Mouse (Mus musculus): Measurements from ENCODE around the gene Rybp. TPM values are rescaled to one million over a fixed set of nuclear protein-coding genes. Genes with fewer than 3 reads are reported as not detected.

Gene Rybp
- polyA plus RNA-seq, 1 experiment from 2014 or later: 15.3 TPM

DNA sequence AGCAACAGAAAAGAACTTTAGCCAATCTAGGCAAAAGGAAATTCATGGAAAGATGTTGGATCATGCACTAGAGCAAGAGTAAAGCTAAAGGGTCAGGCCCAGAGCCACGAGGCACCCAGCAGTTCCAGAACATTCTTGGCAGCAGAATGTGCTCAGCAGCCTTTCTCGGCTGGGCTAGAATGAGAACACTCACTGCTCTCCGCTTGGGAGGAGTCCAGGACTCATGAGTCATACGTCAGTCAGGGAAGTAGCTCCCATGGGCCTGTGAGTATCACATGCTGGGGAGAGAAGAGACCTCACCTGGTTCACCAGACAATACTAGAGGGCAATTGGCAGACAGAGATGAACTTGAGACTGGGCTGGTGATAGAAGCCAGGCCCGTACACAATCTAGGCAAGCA is 39.8 kb upstream of the Rybp start:
- H3K9ac ChIP-seq (ENCODE audit: low read depth, low read length): no peak overlapping the region
- H3K4me1 ChIP-seq (ENCODE audit: control insufficient read depth, insufficient read depth, low read length): no peaks in the 10 kb centered on the region
- no peaks in the 10 kb centered on the region for H3K36me3 ChIP-seq (ENCODE audit: control insufficient read depth, insufficient read depth, low read length)
- no peaks in the 10 kb centered on the region for H3K9me3 ChIP-seq (ENCODE audit: control insufficient read depth, low read length)
- H3K4me2 ChIP-seq (ENCODE audit: low read depth, low read length): no peak overlapping the region
- H3K27me3 ChIP-seq (replicated peaks; ENCODE audit: control insufficient read depth, insufficient read depth, low read length): no peaks in the 10 kb centered on the region
- no peak; the same call in 1 of the 2 replicates for ATAC-seq (ENCODE audit: low read depth)
- DNase-seq (ENCODE audit: low spot score): peak; percentile 87
- WGBS: 59% methylated on average over 5 of the region's 5 CpGs
- H3K4me3 ChIP-seq (ENCODE audit: low read depth, low read length): no peak overlapping the region
- H3K27ac ChIP-seq (replicated peaks; ENCODE audit: low read depth, low read length): no peak overlapping the region

DNA sequence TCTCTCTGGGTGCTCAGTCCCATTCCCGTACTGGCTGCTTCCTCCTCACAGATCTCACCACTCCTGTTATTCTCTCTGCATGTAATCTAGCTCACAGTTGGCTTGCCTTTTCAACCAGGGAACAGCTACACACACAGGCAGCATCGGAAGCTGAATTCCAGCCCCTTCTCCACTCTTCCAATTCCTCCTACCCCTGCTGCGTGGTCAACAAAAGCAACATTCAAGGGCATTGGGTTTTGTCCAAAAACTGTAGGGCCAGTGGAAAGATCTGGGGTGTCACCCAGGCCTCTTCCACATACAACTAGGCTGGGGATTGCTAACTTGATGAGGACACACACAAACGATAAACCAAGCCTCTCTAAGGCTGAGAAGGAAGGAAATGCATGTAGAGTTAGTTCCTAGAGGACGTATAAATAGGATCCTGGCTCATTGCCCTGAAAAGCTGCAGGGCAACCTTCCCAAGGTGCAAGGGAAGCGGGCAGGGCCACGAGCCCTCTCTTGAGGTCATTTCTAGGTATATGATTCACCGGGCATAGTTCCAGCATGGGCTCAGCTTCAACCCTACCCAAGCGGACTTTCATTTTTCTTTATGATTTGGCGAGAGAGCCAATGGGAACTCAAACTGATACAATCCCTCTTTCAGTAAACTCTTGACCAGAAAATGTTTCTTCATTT is 36.6 kb upstream of the Rybp start:
- 75% methylated on average over 10 of the region's 10 CpGs for WGBS
- H3K9me3 ChIP-seq (ENCODE audit: control insufficient read depth, low read length): no peaks in the 10 kb centered on the region
- ATAC-seq (ENCODE audit: low read depth): no peak
- no peak overlapping the region for H3K4me2 ChIP-seq (ENCODE audit: low read depth, low read length)
- no peak overlapping the region for H3K4me3 ChIP-seq (ENCODE audit: low read depth, low read length)
- H3K27ac ChIP-seq (replicated peaks; ENCODE audit: low read depth, low read length): no peak overlapping the region
- no peaks in the 10 kb centered on the region for H3K36me3 ChIP-seq (ENCODE audit: control insufficient read depth, insufficient read depth, low read length)
- DNase-seq (ENCODE audit: low spot score): no peak
- H3K27me3 ChIP-seq (replicated peaks; ENCODE audit: control insufficient read depth, insufficient read depth, low read length): no peaks in the 10 kb centered on the region
- no peak overlapping the region for H3K9ac ChIP-seq (ENCODE audit: low read depth, low read length)
- peaks cover 3% of the 10 kb centered on the region; the same call in 1 of the 2 replicates for H3K4me1 ChIP-seq (ENCODE audit: control insufficient read depth, insufficient read depth, low read length)

DNA sequence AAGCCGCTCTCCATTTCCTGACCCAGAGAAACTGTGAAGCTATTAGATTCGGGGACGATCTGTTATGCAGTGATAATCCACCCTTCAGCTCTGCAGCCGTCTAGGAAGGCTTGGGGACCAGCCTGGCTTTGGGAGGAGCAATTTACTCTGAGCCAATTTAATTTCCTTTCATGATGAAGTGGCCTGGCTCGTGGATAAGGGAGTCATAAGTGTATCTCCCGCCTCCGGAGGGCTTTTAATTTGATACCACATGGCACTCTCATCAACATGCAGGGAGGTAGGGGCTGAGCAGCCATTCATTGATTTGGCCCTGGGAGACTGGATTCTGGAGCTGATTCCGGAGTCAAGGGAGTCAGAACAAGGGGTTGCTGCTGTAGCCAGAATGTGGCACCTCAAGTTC is 35.3 kb upstream of the Rybp start:
- H3K4me3 ChIP-seq (ENCODE audit: low read depth, low read length): no peak overlapping the region
- ATAC-seq (ENCODE audit: low read depth) (no peak), DNase-seq (ENCODE audit: low spot score) (no peak)
- H3K36me3 ChIP-seq (ENCODE audit: control insufficient read depth, insufficient read depth, low read length): no peaks in the 10 kb centered on the region
- whole genome bisulfite sequencing: 44% methylated on average over 8 of the region's 8 CpGs
- no peaks in the 10 kb centered on the region for H3K9me3 ChIP-seq (ENCODE audit: control insufficient read depth, low read length)
- H3K9ac ChIP-seq (ENCODE audit: low read depth, low read length): no peak overlapping the region
- no peak overlapping the region for H3K27ac ChIP-seq (replicated peaks; ENCODE audit: low read depth, low read length)
- H3K27me3 ChIP-seq (replicated peaks; ENCODE audit: control insufficient read depth, insufficient read depth, low read length): no peaks in the 10 kb centered on the region
- no peak overlapping the region for H3K4me2 ChIP-seq (ENCODE audit: low read depth, low read length)
- peaks cover 3% of the 10 kb centered on the region; the same call in 1 of the 2 replicates for H3K4me1 ChIP-seq (ENCODE audit: control insufficient read depth, insufficient read depth, low read length)

DNA sequence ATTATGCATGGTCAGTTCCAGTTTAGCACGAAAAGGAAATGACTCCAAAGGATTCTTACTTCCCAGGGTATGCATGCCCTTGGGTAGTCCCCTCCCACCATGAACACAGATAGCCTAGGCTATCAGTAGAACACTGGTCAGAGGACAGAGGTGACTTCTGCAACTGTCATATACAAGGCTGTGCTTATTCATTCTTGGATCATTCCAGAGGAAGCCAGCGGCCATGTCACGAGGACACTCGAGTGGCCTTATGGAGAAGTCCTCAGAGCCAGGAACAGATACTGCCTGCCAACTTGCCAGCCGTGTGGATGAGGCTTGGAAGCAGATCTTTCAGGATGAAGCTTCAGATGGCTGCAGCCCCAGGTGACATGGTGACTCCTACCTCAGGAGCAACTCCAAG is 34.9 kb upstream of the Rybp start:
- Histone ChIP-seq H3K27ac (replicated peaks; ENCODE audit: low read depth, low read length) (no peak overlapping the region), H3K4me3 (ENCODE audit: low read depth, low read length) (no peak overlapping the region), H3K9ac (ENCODE audit: low read depth, low read length) (no peak overlapping the region), H3K4me2 (ENCODE audit: low read depth, low read length) (no peak overlapping the region), H3K9me3 (ENCODE audit: control insufficient read depth, low read length) (no peaks in the 10 kb centered on the region), H3K27me3 (replicated peaks; ENCODE audit: control insufficient read depth, insufficient read depth, low read length) (no peaks in the 10 kb centered on the region), H3K4me1 (ENCODE audit: control insufficient read depth, insufficient read depth, low read length) (peaks cover 3% of the 10 kb centered on the region; the same call in 1 of the 2 replicates), H3K36me3 (ENCODE audit: control insufficient read depth, insufficient read depth, low read length) (no peaks in the 10 kb centered on the region)
- WGBS: 76% methylated on average over 5 of the region's 5 CpGs
- ATAC-seq (ENCODE audit: low read depth) (no peak), DNase-seq (ENCODE audit: low spot score) (no peak)

DNA sequence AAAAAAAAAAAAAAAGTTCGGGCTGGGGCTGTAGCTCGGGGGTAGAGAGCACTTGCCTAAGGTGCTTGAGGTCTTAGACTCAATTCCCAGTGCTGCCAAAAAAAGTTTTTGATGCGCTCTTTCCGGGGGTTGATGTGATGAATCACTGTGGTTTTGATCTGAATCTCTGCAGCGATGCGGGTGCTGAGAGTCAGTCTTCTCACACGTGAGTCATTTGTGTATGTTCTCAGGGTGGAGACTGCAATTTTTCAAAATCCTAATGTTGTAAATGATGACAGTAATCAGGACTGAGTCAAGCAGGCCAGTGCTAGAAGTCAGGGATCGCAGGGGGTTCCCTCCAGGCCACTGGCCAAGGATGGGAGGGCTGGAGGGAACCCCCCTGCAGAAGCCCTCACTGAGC is 26.9 kb upstream of the Rybp start:
- H3K27ac ChIP-seq (replicated peaks; ENCODE audit: low read depth, low read length): no peak overlapping the region
- H3K9ac ChIP-seq (ENCODE audit: low read depth, low read length): no peak overlapping the region

DNA sequence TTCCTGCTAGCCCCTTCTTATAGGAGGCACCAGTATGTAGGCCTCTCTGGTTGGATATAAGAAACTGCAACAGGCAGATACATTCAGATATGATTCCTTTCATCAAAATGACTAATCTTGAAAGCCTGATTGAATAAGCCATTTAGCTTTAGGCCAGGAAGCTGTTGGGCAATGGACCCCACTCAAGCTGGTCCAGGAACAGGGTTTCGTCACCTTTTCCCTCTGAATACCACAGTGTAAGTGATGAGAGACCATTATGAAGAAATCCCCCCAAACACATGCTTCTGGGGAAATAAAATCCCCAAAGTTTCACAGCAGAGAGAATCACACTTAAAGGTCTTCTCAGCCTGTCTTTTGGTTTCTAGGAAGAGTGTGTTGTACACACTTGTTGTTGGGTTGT is 23.9 kb upstream of the Rybp start:
- Histone ChIP-seq H3K9me3 (ENCODE audit: control insufficient read depth, low read length) (no peaks in the 10 kb centered on the region), H3K36me3 (ENCODE audit: control insufficient read depth, insufficient read depth, low read length) (no peaks in the 10 kb centered on the region), H3K4me1 (ENCODE audit: control insufficient read depth, insufficient read depth, low read length) (no peaks in the 10 kb centered on the region), H3K27me3 (replicated peaks; ENCODE audit: control insufficient read depth, insufficient read depth, low read length) (no peaks in the 10 kb centered on the region), H3K4me2 (ENCODE audit: low read depth, low read length) (no peak overlapping the region), H3K27ac (replicated peaks; ENCODE audit: low read depth, low read length) (no peak overlapping the region), H3K4me3 (ENCODE audit: low read depth, low read length) (no peak overlapping the region), H3K9ac (ENCODE audit: low read depth, low read length) (no peak overlapping the region)
- WGBS: 73% methylated on average over 1 of the region's 1 CpGs
- no peak for DNase-seq (ENCODE audit: low spot score)
- ATAC-seq (ENCODE audit: low read depth): no peak

More for the DNA sequence above, 26.9 kb upstream of the Rybp start:
- no peak for DNase-seq (ENCODE audit: low spot score)
- Histone ChIP-seq H3K4me3 (ENCODE audit: low read depth, low read length) (no peak overlapping the region), H3K27me3 (replicated peaks; ENCODE audit: control insufficient read depth, insufficient read depth, low read length) (no peaks in the 10 kb centered on the region), H3K36me3 (ENCODE audit: control insufficient read depth, insufficient read depth, low read length) (no peaks in the 10 kb centered on the region), H3K4me1 (ENCODE audit: control insufficient read depth, insufficient read depth, low read length) (no peaks in the 10 kb centered on the region), H3K4me2 (ENCODE audit: low read depth, low read length) (no peak overlapping the region), H3K9me3 (ENCODE audit: control insufficient read depth, low read length) (no peaks in the 10 kb centered on the region)
- WGBS: 46% methylated on average over 8 of the region's 8 CpGs
- no peak for ATAC-seq (ENCODE audit: low read depth)

DNA sequence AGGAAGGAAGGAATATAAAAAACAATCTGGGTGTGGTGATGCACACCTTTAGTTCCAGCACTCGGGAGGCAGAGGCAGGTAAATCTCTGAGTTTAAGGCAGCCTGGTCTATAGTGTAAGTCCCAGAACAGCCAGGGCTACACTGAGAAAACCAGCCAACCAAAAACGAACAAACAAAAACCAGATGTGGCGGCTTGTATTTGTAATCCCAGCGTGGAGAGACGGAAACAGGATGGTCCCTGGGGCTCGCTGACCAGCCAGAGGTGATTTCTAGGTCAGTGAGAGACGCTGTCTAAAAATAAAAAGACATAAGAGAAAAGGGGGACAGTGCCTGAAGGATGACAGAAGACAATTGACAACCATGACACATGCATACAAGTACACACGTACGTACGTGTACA is 17.5 kb upstream of the Rybp start:
- ATAC-seq (ENCODE audit: low read depth) (no peak), DNase-seq (ENCODE audit: low spot score) (peak; percentile 30)
- Histone ChIP-seq H3K27ac (replicated peaks; ENCODE audit: low read depth, low read length) (no peak overlapping the region), H3K9me3 (ENCODE audit: control insufficient read depth, low read length) (no peaks in the 10 kb centered on the region), H3K36me3 (ENCODE audit: control insufficient read depth, insufficient read depth, low read length) (no peaks in the 10 kb centered on the region), H3K4me1 (ENCODE audit: control insufficient read depth, insufficient read depth, low read length) (0 out of 2 replicates have a peak, but pooled peaks cover 4% of the 10 kb centered on the region), H3K4me2 (ENCODE audit: low read depth, low read length) (no peak overlapping the region), H3K4me3 (ENCODE audit: low read depth, low read length) (no peak overlapping the region), H3K9ac (ENCODE audit: low read depth, low read length) (no peak overlapping the region), H3K27me3 (replicated peaks; ENCODE audit: control insufficient read depth, insufficient read depth, low read length) (no peaks in the 10 kb centered on the region)
- 32% methylated on average over 10 of the region's 10 CpGs for WGBS

DNA sequence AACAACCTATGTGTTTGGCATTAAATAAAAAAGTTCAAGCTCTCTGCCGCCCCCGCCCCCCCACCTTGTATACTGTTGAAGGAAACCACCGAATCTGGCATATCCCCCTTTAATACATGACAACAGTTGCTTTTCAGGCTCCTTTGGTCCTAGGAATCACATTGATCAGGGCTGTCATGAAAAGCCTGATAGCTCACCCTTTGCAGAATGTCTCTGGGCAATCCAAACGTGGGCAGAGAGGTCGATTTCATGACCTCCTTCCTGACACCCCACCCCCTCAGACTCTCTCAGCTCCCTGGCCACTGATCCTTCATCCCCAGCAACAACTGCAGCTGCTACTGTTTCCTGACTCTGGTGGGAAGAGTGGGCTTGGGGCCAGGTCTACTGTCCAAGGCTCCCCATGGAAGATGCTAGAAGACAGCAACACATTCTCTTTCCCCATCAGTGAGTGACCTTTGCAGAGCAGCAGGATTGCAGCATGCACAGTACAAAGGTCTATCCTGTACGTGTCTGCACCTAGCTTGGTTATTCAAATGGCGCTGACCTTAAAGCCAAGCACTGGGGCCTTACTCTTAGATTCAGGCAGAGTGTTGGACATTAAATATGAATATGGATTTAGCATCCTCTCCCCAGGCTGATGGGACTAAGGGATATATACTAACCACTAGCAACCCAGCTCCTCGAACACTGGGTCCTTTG is 14.3 kb upstream of the Rybp start:
- H3K9me3 ChIP-seq (ENCODE audit: control insufficient read depth, low read length): no peaks in the 10 kb centered on the region
- no peak for ATAC-seq (ENCODE audit: low read depth)
- no peak overlapping the region for H3K9ac ChIP-seq (ENCODE audit: low read depth, low read length)
- 51% methylated on average over 8 of the region's 8 CpGs for WGBS
- H3K27me3 ChIP-seq (replicated peaks; ENCODE audit: control insufficient read depth, insufficient read depth, low read length): no peaks in the 10 kb centered on the region
- H3K4me2 ChIP-seq (ENCODE audit: low read depth, low read length): no peak overlapping the region
- H3K27ac ChIP-seq (replicated peaks; ENCODE audit: low read depth, low read length): no peak overlapping the region
- H3K4me3 ChIP-seq (ENCODE audit: low read depth, low read length): no peak overlapping the region
- 0 out of 2 replicates have a peak, but pooled peaks cover 4% of the 10 kb centered on the region for H3K4me1 ChIP-seq (ENCODE audit: control insufficient read depth, insufficient read depth, low read length)
- DNase-seq (ENCODE audit: low spot score): no peak
- H3K36me3 ChIP-seq (ENCODE audit: control insufficient read depth, insufficient read depth, low read length): no peaks in the 10 kb centered on the region

DNA sequence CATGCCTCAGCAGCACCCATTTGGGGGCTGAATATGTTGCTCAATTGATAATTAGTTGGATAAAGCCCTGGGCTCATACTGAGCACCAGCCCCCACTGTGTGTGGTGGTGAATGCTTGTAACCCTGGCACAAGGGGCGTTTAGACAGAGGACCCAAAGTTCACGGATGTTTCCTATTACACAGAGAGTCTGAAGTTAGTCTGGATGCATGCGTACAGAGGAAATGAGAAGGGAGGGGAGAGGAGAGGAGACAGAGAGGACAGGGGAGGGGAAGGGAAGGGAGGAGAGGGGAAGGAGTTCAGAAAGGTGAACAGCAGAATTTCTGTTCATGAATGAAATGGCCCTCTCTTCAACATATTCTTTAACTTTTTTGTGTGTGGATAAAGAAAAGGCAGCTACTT is 13.5 kb upstream of the Rybp start:
- H3K27ac ChIP-seq (replicated peaks; ENCODE audit: low read depth, low read length): no peak overlapping the region
- H3K4me1 ChIP-seq (ENCODE audit: control insufficient read depth, insufficient read depth, low read length): 0 out of 2 replicates have a peak, but pooled peaks cover 4% of the 10 kb centered on the region
- no peaks in the 10 kb centered on the region for H3K36me3 ChIP-seq (ENCODE audit: control insufficient read depth, insufficient read depth, low read length)
- no peak overlapping the region for H3K4me2 ChIP-seq (ENCODE audit: low read depth, low read length)
- H3K4me3 ChIP-seq (ENCODE audit: low read depth, low read length): no peak overlapping the region
- ATAC-seq (ENCODE audit: low read depth): no peak
- no peaks in the 10 kb centered on the region for H3K9me3 ChIP-seq (ENCODE audit: control insufficient read depth, low read length)
- H3K9ac ChIP-seq (ENCODE audit: low read depth, low read length): no peak overlapping the region
- no peak for DNase-seq (ENCODE audit: low spot score)
- no peaks in the 10 kb centered on the region for H3K27me3 ChIP-seq (replicated peaks; ENCODE audit: control insufficient read depth, insufficient read depth, low read length)
- 4% methylated on average over 3 of the region's 3 CpGs for WGBS

Measured in embryonic facial prominence, embryonic 14.5 days (tissue).